Mouse (Mus musculus) embryonic fibroblast, embryonic 13.5 days (primary cell): ENCODE results near the gene Gm49510.

Experiments used
- CTCF ChIP-seq: IDR thresholded peaks from 2 replicates; pipeline ENCODE4 v1.5.1; 2011; ENCODE audit warnings: mild to moderate bottlenecking, control low read depth, low read length, moderate library complexity, borderline replicate concordance; ENCODE audit not compliant: insufficient read depth
- POLR2A ChIP-seq: IDR thresholded peaks from 2 replicates; pipeline ENCODE4 v1.6.1; 2011; ENCODE audit warnings: low read depth, mild to moderate bottlenecking, control low read depth, low read length, moderate library complexity

GRCm38 (mm10) chr15:78913632-78914090 lies 14.2 kb downstream of the Gm49510 start, which contains the start of gene Pdxp:
- peak; percentile 65 for TF ChIP-seq POLR2A
- no peak for TF ChIP-seq CTCF
